Mouse (Mus musculus) kidney, postnatal 36 days (tissue): Measurements from ENCODE around the gene Serpina16.
"Not testable (repeated sequence)": the region's sequence is repeated elsewhere in the genome, so short reads cannot be mapped to it uniquely, and the experiment has no call there.

ENCODE experiments used
- DNase-seq, 2 experiments: peaks; one replicate each; pipeline ENCODE4 v3.0.0; 2021 to 2022; ENCODE audit warnings: mixed read lengths in 2 of 2

The Serpina16 gene

DNA sequence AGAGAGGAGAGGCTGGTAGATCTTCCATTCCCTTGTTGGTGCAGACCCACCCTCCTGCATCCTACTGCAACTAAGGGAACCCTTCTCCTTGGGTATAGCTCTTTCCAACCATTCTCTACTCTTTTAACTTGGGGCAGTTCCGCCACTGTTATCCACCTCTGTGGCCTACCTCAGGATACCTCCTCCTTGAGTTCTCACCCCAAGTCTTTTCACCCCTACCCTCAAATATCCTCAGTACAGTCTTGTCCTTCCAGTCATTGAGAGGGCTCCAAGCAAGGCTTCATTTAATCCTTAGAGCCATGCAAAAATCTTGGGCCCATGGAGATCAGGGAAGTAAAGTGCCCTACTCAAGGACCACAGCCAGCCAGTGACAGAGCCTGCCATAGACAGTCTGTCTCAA, at the start of gene Serpina16:
Serpina16 (minus strand) TSS at position 101 of the 400 bp plus-strand sequence.
- DNase-seq = no peak

DNA sequence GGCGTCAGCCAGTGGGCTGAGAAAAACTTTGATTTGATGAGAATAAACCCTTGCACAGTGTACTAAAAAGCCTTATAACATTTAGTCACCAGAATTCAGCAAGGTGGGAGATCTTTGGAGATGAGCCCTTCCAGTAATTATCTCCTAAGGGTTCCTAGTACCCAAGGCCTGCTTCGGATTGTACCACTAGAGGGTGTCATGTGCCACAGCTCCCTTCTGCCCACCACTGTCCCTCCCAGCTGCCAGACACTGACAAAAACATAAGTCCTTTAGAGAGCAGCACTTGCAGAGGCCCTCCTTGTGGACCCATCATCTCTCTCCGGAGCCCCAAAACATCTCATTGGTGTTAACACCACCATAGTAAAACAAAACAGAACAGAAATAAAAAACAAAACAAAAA, 35.6 kb upstream of the Serpina16 start:
- peak in 1 of 2 experiments; percentile 60 for DNase-seq

DNA sequence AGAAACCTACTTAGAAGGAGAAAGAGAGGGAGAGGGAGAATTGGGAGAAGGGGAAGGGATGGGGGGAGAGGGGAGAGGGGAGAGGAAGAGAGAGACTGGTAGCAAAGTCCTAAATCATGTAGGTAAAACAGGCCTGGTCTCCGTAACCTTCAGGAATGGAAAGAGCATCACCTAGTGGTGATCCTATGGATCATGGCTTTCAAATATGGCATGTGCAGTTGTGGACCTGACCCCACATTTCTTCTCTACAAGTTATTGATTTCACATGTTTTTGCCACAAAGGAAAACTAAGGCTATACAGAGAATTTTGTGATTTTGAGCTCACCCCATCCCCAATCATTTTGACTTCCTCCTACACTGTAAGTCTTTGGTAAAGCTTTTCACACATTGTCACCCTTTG, 34.5 kb upstream of the Serpina16 start:
- DNase-seq = no peak

DNA sequence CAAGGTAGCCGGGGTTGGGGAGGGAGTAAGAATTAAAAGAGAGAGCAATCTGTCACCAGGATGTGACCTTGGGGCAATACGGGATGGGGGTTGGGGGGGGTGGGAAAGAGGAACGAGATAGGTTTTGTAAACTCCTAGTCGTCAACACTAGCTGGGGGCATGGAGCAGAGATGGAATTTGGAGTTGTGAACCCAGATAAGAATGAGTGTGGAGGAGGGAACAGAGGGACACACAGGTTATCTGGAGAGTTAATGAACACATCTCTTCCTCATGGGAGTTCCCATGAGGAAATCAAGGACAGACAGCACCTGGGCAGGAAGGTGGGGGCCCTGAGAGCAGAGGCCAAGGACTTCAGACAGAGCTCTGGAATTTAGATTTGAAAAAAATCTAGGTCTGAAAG, 30.2 kb upstream of the Serpina16 start:
- no peak for DNase-seq

DNA sequence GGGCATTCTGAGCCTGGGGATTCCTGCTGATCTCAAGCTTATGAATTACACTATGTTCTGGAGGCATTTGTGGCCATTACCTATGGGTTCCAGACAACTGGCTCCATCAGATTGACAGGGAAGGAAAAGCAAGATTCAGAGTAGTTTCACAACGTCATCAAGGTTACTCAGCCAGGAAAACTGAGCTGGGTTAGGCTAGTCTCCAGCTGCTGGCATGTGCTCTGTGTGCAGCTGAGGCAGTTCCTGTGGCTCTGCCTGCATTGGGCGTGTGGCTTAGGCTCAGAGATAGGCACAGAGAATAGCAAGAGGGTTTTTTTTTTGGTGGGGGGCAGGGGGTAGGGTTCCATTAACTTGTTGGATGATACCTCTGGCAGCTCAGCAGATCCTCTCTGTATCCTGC, 29.6 kb upstream of the Serpina16 start:
- peak in 1 of 2 experiments; percentile 42 for DNase-seq

DNA sequence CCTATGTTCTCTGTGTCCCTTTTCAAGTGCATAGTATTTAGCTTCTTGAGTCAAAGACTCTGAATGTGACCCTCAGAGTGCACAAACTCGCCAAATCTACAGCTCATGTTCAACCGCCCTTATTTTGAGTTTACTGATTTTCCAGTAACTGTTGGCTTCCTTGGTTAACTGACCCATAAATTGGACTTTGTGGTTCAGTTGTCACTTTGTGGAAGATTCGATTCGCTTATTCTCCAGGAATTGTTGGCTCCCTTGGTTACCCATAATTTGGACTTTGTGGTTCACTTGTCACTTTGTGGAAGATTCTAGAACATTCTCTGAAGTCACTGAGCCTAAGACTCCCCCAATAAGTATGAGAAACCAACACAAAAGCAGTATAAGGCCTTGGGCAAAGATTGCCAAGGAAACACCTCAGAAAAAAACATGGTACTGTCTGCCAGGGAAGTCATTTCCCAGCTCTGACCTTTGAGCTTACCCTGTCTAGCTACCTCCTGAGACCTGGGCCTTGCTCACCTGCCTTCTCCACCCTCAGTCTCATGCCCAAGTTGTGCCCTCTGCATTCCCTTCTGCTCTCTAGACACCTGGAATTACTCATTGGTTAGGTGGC, 24.3 kb upstream of the Serpina16 start:
- peak; percentile 52 to 71 for DNase-seq

DNA sequence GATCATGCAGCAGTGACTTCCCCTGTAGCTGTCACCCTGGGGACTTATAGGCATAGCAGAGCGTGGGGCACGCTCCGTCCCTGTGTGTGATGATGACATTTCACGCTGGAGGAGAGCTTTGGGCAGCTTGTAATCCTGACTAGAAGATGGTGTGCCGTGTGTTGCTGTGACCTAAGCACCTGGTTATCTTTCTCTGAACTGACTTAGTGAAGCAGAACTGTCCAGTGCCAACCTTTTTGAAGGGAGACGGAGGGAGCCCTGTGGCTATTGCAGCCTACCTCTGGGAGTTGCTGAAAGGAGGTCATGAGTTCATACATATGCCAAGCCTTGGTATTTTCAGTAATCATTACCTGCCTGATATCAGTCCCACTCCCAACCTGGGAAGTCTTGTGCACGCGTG, 19.5 kb upstream of the Serpina16 start, which contains the start of gene Serpina1f:
Serpina1f (minus strand) TSS at position 101 of the 400 bp plus-strand sequence.
- DNase-seq = no peak

DNA sequence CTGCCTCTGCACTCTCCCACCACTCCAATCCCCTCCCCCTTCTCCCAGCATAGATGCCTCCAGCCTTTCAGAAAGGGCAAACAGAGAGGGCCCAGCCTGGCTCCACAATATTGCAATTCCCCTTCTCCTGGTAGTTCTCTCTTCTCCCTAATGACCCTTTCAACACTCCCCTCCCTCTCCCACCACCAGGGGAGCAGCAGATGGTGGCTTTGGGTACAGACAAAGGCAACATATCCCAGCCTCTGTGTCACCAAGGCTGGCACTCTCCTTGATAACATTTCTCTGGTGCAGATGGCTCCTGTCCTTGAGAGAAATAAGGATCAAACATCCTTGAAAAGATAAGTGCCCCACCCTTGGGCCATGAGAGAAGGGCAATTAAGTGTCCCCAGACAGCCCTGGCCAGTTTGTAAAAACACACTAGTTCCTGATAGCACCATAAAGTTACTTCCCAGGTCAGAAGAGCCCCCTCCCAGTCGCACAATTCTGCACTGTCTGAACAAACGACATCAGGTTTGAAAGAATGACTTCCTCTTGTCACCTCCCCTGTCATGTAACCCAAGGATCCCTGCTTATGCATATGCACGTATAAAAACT, 12.4 kb upstream of the Serpina16 start:
- DNase-seq = no peak

DNA sequence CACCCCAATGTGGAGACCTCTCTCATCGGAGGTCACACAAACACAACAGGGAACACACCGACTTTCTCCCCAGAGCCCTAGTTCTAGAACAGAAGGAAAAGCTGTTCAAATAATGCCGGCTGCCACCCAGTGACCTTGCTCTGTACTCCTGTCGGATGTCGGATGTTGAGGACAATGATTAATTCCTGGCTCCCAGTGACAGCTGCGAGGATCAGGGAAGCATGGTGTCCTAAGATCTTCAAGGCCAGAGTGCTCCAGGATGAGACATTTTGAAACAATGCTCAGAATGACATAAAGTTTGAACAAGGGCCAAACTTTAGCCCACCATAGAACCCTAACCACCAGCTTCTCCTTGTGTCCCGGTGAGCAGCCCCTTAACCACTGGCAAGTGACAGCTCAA, 11.1 kb upstream of the Serpina16 start:
- no peak for DNase-seq

DNA sequence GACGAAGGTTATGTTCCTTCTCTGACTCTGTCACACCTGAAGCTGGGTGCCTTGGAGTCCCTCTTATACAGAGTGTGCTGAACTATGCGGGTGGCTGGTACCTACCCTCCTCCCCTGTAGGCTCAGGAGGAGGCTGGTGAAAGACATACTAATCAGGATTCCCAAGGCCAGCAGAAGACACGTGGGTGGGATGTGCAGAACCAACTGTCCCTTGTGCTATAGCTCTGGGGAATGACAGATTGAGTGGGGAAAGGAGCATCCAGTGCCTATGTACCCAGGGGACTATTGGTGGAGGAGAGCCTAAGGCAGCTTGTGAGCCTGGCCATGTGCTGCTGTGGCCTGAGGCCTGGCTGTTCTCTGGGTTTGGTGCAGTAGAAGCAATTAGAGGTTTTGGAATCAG, 10.1 kb upstream of the Serpina16 start:
- DNase-seq = no peak

DNA sequence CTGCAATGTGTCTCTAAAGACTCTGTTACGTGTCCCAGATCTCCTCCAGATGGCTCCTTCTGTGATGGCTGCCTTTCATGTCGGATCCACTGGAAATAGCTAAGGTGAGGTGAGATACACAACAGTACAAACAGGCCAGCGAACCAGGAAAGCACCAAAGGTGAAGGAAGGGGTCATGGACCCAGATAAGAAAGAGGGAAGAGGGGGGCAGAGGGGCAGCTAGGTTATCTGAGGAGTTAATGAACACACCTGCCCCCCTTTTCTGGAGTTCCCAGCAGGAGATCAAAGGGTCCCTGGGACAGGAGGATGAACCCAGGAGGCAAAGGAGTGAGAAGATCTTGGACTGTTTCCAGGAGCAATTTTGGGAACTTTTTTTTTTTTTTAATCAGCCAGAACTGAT, 9.4 kb upstream of the Serpina16 start:
- DNase-seq = no peak

DNA sequence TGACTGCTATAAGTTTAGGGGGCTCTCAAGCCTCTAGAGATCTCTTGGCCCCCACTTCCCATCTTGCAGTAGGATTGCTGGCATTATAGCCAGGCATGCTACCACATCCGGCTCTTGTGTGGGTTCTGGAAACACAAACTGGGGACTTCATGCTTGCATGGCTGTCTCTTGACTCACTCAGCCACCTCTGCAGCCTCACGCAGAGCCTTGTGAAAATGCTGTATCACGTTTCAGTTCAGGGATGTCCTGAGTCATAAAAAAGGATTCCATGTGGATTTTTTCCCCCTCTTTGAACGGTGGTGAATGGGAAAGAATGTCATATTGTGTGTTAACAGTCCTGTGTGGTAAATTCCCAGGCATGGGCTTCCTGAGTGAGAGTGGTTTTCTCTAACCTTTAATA, 7.8 kb upstream of the Serpina16 start:
- DNase-seq = no peak

DNA sequence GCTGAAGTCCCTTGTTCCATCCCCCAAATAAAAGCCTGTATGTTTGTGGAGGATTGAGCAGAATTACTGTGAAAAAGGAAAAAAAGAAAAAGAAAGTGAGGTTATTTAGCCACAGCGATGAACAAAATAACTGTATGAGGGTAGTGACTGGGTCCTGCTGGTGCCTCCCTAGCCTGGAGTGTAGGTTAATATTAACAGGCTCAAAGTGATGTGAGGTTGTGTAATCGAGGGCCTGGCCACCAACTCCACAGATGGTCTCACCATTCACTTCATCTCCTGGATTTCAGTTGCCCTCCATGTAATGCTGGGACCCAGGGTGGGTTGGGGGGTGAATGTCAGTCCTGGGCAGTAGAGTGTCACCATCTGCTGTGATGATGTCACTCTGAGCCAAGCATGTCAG, 5.8 kb upstream of the Serpina16 start:
- peak in 1 of 2 experiments; percentile 29 for DNase-seq

DNA sequence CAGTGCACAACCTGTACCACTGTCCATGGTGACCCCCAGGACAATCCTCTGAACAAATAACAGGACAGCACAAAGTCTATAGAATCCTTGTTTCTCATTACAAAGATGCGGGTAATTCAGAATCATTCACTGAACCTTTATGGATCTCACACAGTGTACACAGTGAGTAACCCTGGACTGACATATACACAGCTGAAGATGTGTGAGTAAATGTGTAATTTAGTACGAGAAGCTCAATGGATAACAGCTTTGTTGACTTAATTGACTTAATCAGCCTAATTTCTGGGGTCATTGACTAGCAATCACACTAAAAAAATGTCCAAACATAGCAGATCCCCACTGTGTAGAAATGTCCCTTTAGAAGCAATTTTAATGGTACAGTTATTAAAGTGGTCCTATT, 5.2 kb upstream of the Serpina16 start:
- no peak for DNase-seq

DNA sequence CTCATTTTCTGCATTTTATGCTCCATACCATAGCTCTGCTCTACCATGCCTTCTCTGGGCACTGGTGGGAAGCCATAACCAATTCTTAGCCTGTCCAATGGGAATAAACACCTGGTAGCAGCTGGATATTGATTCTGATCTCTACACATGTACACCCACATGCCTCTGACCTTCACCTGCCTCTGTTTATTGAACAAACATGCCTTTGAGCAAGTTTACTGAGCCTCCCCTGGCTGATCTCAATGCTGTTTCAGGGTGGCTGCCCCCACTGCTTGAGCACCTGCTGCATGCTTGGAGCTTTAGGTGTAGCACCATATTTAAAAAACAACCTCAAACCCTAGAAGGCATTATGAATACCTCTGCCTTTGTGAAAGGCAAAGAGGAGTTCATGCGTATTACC, 3.9 kb upstream of the Serpina16 start:
- DNase-seq = not testable (repeated sequence)

DNA sequence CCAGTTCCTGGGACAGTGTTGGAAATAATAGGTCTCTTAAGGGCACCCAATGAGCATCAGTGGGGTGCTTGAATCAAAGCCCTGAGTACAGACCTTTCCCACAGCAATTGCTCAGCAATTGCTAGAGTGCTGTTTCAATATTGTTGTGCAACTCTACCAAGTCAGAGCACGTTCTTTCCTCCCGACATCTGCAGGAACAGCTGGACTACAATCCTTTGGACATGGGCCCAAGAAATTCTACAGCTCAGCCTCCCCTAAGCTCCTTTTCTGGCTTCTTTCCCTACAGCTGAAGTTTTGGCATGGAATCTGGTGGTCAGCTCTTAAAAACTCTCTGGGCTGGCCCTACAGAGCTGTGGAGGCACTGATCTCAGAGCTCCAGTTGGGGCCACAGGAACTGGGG, 2.8 kb downstream of the Serpina16 start:
- no peak for DNase-seq

DNA sequence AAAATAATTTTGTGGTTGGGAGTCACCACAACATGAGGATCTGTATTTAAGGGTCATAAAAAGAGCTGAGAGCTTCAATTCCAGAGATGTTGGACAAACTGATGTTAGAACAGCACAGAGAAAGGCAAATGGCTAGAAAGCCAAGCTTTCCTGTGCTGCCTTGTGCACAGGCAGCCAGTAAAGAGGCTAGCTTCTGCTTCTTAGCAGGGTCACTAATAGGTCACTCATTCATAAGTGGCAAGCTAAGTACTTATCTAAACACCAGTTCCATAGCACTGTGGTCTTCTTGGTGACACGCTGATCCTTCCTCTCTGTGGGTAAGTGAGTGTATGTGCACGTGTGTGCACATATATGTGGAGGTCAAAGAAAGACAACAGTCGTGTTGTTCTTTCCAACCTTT, 4.5 kb downstream of the Serpina16 start:
- DNase-seq = no peak

DNA sequence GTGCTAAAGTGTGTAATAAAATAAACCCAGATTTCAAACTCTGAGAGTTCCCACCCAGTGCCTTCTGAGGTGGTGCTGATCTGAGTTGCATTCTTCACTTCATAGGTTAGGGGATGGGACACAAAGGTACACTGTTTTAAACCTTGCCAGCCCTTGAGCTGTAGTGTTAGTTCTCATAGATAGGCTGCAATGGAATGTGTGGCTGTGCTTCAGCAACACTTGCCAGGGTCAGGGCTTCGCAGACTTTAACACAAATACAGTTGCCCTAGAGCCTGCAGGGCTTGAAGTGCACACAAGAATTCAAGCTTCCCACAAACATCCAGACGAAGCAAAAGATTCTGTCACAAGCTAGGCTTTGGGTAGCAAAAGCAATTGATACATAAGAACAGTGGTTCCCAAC, 5.0 kb downstream of the Serpina16 start:
- no peak for DNase-seq

DNA sequence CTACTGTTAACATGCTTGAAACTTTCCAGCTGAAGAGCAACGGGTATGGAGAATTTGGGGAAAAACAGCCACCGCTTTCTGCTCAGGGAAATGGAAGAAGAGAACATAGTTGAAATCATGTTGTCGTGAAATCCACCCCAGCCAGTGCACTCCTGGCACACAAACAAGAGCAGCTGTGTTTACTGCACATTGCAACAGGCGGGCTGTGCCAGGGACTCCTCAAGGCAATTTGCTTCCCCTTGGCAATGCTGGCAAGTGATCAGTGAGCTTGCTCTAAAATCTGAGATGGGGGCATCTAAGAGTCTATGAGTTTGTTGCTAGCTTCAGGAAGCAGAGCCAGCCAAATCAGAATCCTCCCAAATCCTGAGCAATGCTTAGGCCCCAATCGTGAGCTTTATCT, 5.6 kb downstream of the Serpina16 start:
- no peak for DNase-seq

DNA sequence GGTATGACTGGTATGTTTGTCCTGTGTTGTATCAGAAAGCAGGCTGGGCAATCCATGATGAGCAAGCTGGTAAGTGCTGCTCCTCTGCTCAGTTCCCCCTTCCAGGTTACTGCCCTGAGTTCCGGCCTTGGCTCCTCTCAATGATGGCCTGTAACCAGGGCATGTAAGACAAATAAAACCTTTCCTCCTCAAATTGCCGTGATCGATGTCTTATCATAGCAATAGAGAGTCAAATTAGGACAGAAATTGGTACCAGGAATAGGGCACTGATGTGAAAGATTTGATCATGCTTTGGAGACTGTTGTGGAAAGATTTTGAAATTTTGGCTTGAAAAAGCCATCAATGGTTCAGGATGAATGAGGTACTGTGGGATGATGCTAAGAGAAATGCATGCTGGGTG, 10.7 kb downstream of the Serpina16 start:
- no peak for DNase-seq

DNA sequence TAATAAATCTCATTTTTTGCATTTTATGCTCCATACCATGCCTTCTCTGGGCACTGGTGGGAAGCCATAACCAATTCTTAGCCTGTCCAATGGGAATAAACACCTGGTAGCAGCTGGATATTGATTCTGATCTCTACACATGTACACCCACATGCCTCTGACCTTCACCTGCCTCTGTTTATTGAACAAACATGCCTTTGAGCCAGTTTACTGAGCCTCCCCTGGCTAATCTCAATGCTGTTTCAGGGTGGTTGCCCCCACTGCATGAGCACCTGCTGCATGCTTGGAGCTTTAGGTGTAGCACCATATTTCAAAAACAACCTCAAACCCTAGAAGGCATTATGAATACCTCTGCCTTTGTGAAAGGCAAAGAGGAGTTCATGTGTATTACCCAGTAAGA, 13.9 kb downstream of the Serpina16 start:
- DNase-seq = not testable (repeated sequence)

DNA sequence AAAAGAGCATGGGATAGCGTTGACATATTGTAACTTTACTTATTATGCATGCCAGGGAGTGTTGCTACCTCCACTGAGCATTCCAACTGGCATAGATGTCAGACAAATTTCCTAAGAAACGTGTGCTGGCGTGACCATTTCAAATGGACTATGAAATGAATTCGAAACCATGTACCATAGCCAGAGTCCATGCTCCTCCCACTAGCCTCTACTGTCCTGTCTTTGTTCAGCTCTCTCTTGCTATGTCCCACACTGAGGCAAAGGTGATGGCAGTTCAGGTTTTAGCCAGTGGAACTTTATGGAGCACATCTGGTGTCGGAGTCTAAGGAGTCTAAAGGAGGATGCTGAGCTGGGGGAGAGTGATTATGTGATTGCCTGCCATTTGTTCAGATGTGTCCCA, 15.9 kb downstream of the Serpina16 start:
- DNase-seq = peak in 1 of 2 experiments; percentile 5

DNA sequence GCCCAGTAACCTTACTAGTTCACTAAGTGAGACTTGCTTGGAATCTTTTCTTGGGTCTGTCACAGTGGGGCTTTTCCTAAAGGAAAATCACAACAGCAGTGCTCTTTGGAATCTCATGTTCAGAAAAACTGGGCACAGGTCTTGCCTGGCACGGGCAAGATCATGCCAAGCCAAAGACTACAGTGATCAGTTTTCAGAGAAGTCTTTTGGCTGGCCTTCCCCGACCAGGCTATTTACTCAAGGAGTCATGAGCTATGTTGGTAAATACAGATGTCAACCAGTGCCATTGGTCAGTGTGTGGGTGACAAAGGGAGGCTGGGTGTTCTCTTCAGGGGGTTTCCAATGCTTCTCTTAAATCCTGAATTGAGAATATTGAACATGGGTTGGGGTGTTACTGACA, 16.8 kb downstream of the Serpina16 start:
- no peak for DNase-seq

DNA sequence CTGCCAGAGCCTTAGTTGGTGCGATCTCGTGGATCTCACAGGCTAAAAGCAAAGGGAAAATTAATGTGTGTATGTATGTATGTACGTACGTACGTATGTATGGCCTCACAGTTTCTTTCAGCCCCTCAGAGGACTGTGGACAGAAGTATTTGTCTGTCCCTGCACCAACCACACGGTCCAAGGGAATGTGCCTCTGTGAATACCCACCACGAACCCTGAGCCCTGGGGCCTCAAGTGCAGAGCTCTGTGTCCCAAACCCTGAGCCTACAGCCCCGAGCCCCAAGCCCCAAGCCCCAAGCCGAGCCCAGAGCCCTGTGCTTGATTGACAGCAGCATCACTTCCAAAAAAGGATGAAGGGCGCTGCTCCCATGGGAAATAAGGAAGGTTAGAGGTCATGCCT, 17.9 kb downstream of the Serpina16 start:
- DNase-seq = no peak
